Mouse (Mus musculus): Measurements from ENCODE around the gene Trmo.

Trmo gene

DNA sequence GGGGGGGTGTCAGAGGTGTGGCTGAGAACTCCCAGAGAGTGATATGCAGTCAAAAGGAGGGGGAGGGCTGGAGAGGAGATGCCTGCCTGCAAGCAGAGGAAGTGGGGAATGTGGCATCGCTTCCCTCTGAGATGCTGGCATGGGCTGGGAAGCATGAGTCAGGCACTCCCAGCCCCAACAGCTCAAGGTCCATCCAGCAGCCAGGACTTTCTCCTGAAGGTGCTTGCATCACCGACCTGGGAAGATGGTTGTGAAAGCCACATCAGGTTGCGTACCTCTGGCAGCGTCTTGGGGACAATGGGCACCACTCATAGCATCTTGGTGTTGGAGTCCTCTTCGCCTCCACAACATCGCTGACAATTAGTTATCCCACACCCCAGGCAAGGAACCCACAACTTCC, 18.8 kb downstream of the Trmo start:
- DNase-seq (ENCODE audit: low spot score), result no peak

DNA sequence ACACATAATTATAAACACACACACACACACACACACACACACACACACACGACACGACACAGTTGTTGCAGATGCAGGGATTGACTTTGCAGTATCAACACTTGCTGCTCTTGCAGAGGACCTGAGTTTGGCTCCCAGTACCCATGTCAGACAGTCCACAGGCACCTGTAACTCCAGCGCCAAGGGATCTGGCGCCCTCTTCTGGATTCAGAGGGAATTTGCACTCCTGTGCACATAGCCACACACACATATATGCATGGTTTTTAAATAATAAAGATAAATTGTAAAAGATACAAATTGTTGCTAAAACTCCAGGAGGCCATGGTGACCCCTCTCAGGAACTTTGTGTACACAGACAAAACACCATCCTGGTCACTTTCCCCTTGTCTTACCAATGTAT, 20.2 kb downstream of the Trmo start:
- no peak for DNase-seq (ENCODE audit: low spot score)

DNA sequence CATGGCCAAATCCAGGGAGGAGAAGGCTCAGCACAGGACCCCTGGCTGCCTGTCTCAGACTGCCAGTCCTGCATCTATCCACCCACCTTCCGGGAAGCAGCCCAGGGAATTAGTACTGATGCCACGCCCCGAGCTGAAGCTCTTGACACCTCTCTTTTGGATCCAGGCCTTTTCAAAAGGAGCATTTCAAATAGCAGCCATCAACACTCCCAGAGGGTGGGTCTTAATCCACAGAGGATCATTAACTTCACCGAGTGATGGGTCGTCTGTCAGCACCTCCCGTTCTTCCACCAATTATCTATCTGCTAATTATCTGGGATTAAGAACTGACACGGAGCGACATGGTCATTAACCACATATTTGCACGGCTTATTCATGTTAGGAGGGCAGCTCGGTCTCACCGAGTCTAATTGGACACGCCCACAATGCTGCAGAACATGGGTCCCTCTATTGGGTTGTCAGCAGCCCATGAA, 21.7 kb downstream of the Trmo start:
- DNase-seq (ENCODE audit: low spot score), result no peak

DNA sequence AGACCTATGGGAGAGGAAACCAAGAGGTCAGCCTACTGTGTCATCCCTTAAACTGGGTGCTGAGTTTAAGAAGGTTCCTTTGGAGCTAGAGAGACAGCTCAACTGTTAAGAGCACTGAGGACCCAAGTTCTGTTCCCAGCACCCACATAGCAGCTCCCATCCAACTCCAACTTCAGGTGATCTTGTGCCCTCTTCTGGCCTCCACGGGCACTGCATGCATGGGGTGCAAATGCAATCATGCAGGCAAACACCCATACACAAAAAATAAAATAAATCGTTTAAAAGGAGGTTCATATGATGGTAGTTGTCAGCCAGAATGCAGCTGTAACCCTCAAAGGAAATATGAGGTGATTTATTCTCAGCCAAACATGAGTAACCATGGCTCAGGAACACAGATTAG, 24.9 kb downstream of the Trmo start:
- DNase-seq (ENCODE audit: low spot score), result no peak

DNA sequence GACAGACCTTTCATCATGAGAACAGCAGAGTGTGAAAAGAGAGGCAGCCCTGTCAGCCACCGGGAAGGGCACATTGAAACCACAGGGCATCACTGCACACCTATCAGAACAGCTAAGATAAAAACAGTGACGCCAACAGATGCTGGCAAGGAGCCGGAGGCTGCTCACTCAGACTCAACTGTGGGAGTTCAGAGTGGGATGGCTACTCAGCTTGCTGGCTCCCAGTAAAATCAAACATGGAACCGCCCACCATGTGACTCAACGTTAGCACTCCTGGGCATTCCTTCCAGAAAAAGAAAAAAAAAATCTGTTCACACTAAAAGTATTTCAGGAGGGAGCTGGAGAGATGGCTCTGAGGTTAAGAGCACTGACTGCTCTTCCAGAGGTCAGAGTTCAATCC, 28.0 kb downstream of the Trmo start:
- DNase-seq (ENCODE audit: low spot score), result no peak

DNA sequence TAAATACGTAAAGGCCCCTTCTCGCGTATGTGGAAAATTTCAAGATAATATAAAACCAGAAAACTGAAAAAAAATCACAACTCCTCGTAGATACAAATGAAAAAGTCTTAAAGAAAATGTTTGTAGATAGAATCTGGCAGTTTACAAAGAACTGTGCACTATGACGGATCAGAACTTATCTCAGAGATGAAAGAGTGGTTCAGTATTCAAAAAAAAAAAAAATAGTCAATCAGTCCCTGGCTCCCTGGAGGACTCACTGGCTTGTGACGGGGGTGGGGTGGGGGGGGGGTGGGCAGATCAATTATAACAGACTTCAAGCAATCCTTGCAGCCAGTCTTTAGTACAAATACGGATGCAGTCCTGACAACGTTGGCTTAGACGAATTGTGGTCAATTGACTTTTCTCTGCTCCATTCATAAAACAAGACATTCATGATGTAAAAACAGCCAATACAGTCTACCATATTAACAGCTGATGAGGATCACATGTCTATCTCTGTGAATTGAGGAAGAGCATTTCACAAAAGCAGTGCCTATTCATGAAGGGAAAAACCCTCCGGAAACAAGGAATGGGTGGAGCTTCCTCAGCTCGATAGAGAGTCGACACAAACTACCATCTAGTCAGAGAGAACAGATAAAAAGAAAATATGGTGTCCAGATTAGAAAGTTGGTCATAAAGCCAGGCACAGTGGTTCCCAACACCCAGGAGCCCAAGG, 29.5 kb downstream of the Trmo start:
- no peak for DNase-seq (ENCODE audit: low spot score)

DNA sequence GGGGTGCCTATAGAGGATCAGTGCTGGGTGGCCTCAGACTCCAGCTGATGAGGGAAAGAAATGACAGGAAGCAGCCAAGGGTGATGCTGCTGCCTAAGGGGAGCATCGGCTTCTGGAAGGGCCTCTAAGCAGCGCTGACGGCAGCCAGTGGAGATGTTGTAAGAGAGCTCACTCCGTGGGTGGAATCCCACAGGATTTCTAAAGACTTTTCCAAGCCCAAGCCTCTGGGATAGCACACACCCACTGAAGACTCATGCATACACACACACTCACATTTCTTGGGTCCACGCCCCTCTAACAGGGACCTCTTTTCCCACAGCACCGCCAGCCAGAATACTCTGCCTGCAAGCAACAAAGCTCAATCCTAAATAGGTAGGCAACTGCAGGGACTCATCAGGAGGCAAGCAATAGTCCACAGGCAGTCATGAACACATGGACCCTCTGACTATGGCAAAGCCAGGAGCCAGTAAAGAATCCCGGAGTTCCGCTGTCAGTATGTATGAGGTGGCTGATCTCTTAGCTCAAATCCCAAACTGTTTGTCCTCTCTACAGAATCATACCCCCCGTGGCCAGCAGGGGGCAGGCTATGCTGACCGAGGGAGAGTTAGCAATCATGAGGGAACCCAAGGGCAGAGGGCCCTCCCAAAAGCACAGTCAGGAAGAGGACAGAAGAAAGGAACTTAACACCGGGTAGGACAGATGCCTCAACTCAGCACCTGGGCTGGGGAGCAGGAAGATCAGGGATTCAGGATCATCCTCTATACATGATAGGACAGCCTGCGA, 32.7 kb downstream of the Trmo start:
- no peak for DNase-seq (ENCODE audit: low spot score)

DNA sequence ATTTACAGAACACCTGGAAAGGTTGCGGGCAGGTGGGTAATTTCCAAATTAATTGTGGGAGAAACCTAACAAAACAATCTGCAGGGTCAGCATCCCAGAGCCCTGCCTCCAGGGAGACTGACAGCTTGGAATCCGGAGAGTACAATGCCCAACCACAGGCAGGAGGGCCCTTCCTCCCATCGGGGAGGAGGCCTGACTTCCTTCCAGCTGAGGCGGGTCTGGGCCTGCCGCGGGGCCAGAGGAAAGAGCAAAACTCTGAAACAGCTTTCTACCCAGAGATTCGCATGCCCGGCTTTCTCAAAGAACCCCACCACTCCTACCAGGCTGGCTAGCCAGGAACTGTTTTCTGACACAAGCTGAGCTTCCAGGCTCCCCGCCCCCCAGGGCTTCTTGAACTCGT, 36.2 kb downstream of the Trmo start:
- no peak for DNase-seq (ENCODE audit: low spot score)

DNA sequence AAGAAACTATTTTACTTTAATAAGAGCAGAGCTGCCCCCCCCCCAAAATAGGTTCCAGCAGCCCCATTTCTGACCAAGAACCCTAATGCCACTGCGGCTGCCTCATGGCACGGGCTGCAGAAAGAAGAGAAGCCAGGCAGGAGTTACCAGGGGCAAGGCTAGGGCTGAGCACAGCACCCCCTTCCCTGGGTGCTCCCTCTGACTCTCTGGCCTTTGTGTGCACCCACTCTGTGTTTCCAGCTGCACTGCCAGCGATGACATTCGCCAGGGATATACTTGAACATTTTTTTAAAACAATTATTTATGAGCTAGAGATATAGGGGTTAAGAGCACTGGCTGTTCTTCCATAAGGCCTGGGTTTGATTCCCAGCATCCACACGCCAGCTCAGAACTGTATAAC, 39.7 kb downstream of the Trmo start:
- no peak for DNase-seq (ENCODE audit: low spot score)

DNA sequence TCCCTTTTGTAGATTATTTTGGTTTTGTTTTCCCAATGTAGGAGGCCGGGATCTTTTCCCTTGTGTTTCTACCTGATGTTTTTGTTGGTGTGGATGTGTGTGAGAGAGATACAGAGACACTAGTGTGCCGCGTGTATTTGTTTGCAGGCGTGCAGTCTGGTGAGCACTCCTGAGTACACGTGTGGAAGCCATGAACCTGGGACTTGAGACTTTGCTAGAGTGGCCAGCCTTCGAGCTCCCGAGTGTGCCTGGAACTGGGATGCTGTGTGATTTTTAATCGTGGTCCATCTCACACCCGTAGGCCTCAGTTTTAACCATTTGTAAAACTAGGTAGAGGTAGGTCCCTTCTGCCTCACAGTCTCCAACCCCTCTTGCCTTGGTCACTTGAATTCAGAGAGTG, 40.3 kb downstream of the Trmo start:
- no peak for DNase-seq (ENCODE audit: low spot score)

DNA sequence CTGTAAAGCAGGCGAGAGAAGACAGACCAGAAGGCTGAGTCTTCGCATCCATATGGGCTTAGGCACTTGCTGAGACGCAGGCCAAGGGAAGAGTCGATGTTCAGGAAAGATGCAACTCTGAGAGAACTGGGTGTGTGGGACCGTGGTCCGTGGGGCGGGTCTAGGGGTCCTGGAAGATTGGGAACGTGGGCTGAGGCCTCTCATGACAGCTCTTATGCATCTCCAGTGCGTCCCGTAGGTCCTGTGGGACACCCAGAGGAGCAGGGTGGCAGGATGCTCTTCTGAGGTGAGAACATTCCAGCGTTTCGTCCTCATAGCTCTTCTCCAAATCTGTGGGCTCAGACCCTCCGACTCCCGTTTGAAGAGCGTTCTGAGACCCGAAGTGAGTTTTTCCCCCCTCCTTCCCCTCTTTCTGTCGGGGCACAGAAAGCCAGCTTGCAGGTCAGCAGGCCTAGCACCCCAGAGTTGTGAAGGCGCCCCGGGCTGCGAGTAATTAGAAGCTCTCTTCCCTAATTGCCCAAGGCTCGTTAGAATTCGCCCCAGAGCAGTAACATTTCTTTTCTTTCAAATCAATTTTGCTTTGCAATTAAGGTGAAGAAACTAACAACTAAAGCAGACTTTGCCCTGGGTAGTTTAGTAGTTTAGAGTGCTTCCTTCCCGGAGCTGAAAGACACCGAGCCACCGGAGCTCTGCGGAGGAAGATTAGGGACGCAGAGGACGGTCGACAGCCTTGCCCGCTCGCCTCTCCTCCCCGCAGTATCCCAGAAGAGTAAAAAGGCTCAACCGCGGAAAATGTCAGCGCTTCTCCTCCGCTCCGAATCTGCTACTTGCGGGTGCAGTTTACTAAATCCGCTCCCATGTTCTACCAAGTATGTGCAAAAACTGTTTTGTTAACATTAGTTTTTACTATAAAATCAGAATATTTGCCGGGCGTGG, 41.4 kb downstream of the Trmo start:
- no peak for DNase-seq (ENCODE audit: low spot score)

DNA sequence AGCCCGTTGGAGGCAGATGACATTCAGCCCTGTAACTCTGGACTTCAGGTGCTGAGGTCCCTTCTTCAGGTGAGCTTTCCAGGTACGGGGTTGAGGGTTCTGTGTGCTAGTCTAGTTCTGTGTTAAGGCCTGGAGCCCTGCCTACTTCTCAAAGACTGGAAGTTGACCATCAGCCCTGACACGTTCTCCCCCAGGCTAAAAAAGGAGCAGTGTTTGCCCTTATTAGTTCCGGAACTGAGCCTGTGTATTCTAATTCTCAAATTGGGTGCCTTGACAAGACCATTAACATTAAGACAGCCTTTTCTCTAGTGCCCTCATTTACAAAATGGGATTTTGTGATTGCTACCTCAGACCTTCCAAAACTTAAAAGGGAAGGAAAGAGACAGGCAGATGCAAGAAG, 42.1 kb downstream of the Trmo start:
- no peak for DNase-seq (ENCODE audit: low spot score)

DNA sequence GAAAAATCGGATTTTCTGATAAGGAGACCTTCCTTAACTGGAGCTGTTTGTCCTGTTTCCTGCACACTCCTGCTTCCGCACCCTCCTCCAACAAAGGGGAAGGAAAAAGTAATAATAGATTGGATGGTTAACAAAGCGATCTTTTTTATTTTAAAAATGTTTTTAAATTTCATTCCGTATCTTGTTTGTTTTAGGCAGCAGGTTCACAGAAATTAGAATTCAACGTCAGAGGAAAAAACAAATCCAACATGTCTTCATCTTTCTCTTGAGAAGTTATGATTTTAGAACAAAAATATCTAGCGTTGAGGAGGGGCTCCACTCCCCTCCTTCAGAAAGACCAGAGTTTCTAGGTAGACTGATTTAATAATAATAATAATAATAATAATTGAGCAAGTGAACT, 43.0 kb downstream of the Trmo start:
- DNase-seq (ENCODE audit: low spot score), result no peak

DNA sequence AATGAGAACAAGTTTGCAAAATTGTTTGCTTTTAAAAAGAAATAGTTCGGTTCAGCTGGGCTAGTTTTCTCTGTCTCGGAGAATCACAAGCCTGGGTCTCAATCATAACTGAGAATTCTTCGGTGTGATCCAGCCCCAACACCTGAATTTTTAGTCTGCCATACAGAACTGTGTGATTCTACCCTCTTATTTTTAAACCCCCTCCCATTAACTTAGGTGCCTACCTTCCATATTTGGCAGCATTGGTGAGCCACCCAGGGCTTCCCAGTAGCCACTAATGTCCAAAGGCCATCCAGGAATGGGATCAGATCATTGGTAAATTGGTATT, 43.5 kb downstream of the Trmo start:
- DNase-seq (ENCODE audit: low spot score), result no peak

DNA sequence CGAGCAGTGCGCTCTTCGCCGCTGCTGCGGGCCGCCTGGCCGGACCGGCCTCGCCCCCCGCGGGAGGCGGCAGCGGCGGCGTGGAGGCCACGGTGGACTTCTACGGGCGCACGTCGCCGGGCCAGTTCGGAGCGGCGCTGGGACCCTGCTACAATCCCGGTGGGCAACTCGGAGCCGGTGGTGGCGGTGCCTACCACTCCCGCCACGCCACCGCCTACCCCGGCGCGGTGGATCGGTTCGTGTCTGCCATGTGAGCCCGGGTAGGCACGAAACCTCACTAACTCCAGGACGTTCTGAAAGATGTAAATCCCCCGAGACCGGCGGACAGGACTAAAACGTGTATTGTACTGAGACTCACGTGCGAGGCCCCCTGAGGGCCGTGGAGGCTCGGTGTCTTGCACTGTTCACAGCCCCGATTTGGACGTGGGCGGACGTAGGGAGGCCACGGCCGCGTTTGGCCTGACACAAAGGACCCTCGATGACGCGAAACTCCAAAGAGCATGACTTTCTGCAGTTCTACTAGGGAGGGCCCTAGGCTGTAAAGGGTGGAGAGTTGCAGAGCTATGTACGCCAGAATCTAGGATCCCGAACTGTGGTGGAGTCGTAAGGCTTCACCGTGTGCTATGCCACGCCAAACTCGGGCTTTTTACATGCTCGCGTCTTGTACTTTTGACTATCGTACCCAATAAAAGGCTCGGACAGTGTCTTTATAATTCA, 44.0 kb downstream of the Trmo start:
- no peak for DNase-seq (ENCODE audit: low spot score)

DNA sequence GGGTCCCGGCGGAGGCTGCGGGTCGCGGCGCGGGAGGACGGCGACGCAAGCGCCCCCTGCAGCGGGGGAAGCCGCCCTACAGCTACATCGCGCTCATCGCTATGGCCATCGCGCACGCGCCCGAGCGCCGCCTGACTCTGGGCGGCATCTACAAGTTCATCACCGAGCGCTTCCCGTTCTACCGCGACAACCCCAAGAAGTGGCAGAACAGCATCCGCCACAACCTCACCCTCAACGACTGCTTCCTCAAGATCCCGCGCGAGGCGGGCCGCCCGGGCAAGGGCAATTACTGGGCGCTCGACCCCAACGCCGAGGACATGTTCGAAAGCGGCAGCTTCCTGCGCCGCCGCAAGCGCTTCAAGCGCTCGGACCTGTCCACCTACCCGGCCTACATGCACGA, 44.9 kb downstream of the Trmo start:
- DNase-seq (ENCODE audit: low spot score), result no peak

DNA sequence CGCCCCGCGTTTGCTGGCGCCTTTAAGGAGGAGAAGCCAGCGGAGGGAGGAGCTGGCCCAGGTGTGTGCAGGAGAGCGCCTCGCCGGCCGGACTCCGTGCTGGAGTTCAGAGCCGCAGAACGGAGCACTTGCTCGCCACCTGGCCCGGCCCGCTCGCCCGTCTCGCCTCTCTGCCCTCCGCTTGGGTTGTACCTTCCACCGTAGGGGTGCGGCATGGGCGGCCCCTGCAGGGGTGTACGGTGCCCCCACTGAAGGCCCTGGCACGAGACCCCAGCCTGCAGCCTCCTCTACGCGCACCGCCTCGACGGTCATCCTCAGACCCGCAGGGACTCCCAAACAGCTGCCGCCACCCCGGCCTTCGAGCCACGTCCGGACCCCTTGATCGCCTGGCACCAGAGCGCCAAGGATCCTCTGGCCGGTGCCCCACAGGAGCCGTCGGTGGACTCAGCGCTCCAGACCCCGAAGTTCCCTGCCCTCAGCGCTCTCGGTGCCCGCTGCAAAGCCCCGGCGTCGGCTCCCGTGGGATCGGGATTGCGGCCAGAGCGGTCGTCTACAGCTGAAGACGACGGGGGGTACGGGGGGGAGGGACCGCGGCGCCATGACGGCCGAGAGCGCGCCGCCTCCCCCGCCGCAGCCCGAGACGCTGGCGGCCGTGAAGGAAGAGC, 45.5 kb downstream of the Trmo start, which contains the start of gene Foxe1:
Gene Foxe1, plus strand, starts transcription at position 14 of the 665 bp plus-strand sequence.
- DNase-seq (ENCODE audit: low spot score), result no peak

DNA sequence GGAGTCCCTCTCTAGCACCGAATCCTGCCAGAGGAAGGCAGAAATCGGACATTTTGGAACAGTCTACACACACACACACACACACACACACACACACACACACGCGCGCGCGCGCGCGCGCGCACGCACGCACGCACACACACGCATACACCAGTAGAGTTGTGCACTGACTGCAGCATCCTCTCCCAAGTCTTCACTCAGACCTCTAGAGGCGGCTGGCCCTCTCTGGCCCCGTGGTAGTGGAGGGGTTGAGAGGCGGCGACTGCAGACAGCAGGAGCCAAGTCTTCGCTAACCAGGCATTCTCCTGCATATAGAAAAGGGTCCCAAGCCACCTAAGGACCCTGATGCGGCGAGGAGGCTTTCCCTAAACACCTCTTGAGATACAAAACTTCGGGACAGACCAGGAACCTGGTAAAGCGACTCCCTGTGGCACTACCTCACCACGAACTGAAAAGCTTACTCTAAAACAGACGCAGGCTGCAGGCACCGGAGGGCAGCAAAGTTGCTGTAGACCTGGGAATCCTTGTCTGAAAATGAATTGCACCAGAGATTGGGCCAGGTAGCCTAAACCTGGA, 46.4 kb downstream of the Trmo start:
- DNase-seq (ENCODE audit: low spot score), result no peak

DNA sequence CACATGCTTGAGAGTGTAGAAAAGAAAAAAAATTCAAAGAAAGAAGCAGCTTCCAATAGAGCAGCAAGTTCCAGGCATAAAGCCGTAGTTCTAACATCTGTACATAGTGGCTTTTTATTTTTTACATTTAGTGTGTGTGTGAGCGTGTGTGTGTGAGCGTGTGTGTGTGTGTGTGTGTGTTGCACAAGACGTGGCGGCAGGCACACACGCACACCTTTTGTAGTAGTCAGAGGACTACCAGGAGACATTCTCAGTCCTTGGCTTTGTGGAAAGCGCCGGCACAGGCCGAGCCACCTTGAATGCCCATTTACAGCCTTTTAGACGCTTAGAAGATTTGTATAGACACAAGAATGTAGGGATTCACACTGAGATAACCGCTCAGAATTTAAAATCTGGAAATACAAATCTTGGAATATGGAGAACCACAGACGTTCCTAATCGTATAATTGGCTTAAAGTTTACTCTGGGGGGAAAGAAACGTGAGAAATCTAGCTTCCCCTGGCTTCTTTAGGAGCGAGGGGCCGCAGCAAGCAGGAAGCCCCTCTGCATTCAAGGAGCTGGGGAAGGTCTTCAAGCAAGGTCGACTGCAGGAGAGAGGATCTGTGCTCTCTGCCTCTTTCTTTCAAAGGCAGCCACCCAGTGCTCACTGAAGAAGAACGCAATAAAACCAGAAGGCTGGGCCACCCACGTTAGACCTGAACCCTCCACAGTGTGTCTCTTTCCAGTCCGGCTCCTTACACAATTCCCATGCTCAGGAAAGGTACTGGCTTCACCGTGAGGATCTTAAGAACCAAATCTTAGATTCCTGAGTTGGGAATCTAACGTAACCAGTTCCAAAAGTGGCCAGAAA, 47.2 kb downstream of the Trmo start:
- no peak for DNase-seq (ENCODE audit: low spot score)

DNA sequence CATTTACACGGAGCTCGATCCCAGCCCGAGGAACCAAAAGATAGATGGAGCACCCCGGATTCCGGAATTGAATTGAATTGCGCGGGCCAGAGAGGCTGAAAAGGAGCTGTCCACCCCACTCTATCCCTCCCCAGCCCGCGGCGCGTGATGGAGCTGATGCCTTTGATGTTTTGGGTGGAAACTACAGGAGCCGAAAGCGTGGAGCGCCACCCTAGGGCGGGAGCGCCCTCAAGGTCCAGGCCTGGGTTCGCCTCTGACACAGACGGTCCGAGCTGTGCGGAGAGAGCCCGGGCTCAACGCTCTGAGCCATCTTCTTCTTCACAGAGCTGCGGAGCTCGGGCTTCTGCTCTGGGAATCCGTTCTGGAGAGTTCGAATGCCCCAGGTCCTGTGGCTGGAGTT, 49.7 kb downstream of the Trmo start:
- DNase-seq (ENCODE audit: low spot score), result no peak

Data from urinary bladder, postnatal 10 days (tissue).